Mouse (Mus musculus): ENCODE measurements around the gene Aktip. TPM values are rescaled to one million over a fixed set of nuclear protein-coding genes. Genes with fewer than 3 reads are reported as not detected.

Gene Aktip
- total and polyA plus RNA-seq, 3 experiments: 9.3 to 13.4 (median 13.3) TPM

- Histone ChIP-seq H3K9ac (ENCODE audit: insufficient read depth, low read depth) (no peak overlapping the region), H3K36me3 (replicated peaks in 1 of 2; ENCODE audit: control insufficient read depth in 1 of 2, insufficient read depth in 1 of 2, low read length in 1 of 2) (peaks cover 60 to 75% of the 10 kb centered on the region in 2 experiments), H3K9me3 (replicated peaks; ENCODE audit: low read length) (no peaks in the 10 kb centered on the region), H3K27me3 (replicated peaks) (no peaks in the 10 kb centered on the region), H3K4me2 (ENCODE audit: insufficient read depth, low read depth, poor library complexity, severe bottlenecking) (no peak overlapping the region), H3K79me2 (replicated peaks; ENCODE audit: control insufficient read depth, extremely low read depth, insufficient read depth, poor library complexity, severe bottlenecking) (0 out of 2 replicates have a peak, but pooled peaks cover 2% of the 10 kb centered on the region), H3K4me3 (replicated peaks in 1 of 3; ENCODE audit: low read depth in 2 of 3, low read length in 2 of 3, poor library complexity in 1 of 3) (no peak overlapping the region), H3K4me1 (ENCODE audit: control insufficient read depth in 1 of 2, insufficient read depth in 2 of 2) (peaks cover 0 to 30% of the 10 kb centered on the region in 2 experiments; a peak in 3 of 4 replicates), H3K27ac (ENCODE audit: insufficient read depth, low read depth) (no peak overlapping the region)
- in situ Hi-C loops (cut with MboI; ENCODE audit: low pct_ligation_motif_present, low pct_unique_long_range_greater_than_20kb, low sequenced_read_pairs): no loop called here
- no peak for TF ChIP-seq ZNF384 (IDR thresholded peaks at IDR 0.05; ENCODE audit: low read depth, low read length)
- TF ChIP-seq SMC3 (IDR thresholded peaks at IDR 0.05; ENCODE audit: low read depth, low read length): no peak
- no peak for TF ChIP-seq MEF2A (IDR thresholded peaks at IDR 0.05; ENCODE audit: borderline replicate concordance, low read depth, low read length)
- no peak for TF ChIP-seq JUN (IDR thresholded peaks at IDR 0.05; ENCODE audit: insufficient read depth, low read depth, low read length)
- no peak for TF ChIP-seq MAZ (IDR thresholded peaks at IDR 0.05; ENCODE audit: low read depth, low read length)
- TF ChIP-seq ETS1 (conservative IDR thresholded peaks at IDR 0.05; ENCODE audit: low read depth, low read length): no peak
- TF ChIP-seq MAX (IDR thresholded peaks at IDR 0.05; ENCODE audit: low read length): no peak
- no peak for TF ChIP-seq HCFC1 (IDR thresholded peaks at IDR 0.05; ENCODE audit: low read depth, low read length)
- no peak for TF ChIP-seq POLR2AphosphoS2 (IDR thresholded peaks at IDR 0.05; ENCODE audit: low read depth, low read length)
- no peak for TF ChIP-seq RAD21 (IDR thresholded peaks at IDR 0.05; ENCODE audit: low read depth, low read length)
- dilution Hi-C loops (cut with MboI; ENCODE audit: extremely low pct_ligation_motif_present, extremely low pct_unique_long_range_greater_than_20kb, low sequenced_read_pairs): no loop called here
- DNase-seq (ENCODE audit: extremely low read depth): no peak
These were observed 110.2 kb downstream of the Aktip start for GRCm38 (mm10) chr8:91089601-91090000.

- Histone ChIP-seq H3K36me3 (replicated peaks in 1 of 2; ENCODE audit: control insufficient read depth in 1 of 2, insufficient read depth in 1 of 2, low read length in 1 of 2) (peaks cover 55 to 70% of the 10 kb centered on the region in 2 experiments), H3K4me1 (ENCODE audit: control insufficient read depth in 1 of 2, insufficient read depth in 2 of 2) (peaks cover 0 to 42% of the 10 kb centered on the region in 2 experiments; a peak in 3 of 4 replicates), H3K27ac (ENCODE audit: insufficient read depth, low read depth) (no peak overlapping the region), H3K9ac (ENCODE audit: insufficient read depth, low read depth) (no peak overlapping the region), H3K4me3 (replicated peaks in 1 of 3; ENCODE audit: low read depth in 2 of 3, low read length in 2 of 3, poor library complexity in 1 of 3) (no peak overlapping the region), H3K79me2 (replicated peaks; ENCODE audit: control insufficient read depth, extremely low read depth, insufficient read depth, poor library complexity, severe bottlenecking) (peaks cover 2% of the 10 kb centered on the region), H3K27me3 (replicated peaks) (no peaks in the 10 kb centered on the region), H3K9me3 (replicated peaks; ENCODE audit: low read length) (no peaks in the 10 kb centered on the region), H3K4me2 (ENCODE audit: insufficient read depth, low read depth, poor library complexity, severe bottlenecking) (no peak overlapping the region)
- in situ Hi-C loops (cut with MboI; ENCODE audit: low pct_ligation_motif_present, low pct_unique_long_range_greater_than_20kb, low sequenced_read_pairs) (no loop called here), dilution Hi-C loops (cut with MboI; ENCODE audit: extremely low pct_ligation_motif_present, extremely low pct_unique_long_range_greater_than_20kb, low sequenced_read_pairs) (no loop called here)
- no peak for TF ChIP-seq PAX5 (IDR thresholded peaks at IDR 0.05; ENCODE audit: low read length)
- TF ChIP-seq TCF12 (IDR thresholded peaks at IDR 0.05; ENCODE audit: low read depth, low read length): no peak
- TF ChIP-seq USF2 (conservative IDR thresholded peaks at IDR 0.05; ENCODE audit: low read depth, low read length): no peak
- no peak for TF ChIP-seq ZMIZ1 (IDR thresholded peaks at IDR 0.05; ENCODE audit: low read depth, low read length)
- no peak for TF ChIP-seq POLR2AphosphoS2 (IDR thresholded peaks at IDR 0.05; ENCODE audit: low read depth, low read length)
- no peak for TF ChIP-seq CHD2 (IDR thresholded peaks at IDR 0.05; ENCODE audit: low read length)
- no peak for TF ChIP-seq NRF1 (IDR thresholded peaks at IDR 0.05; ENCODE audit: low read depth, low read length)
- no peak for TF ChIP-seq MAZ (IDR thresholded peaks at IDR 0.05; ENCODE audit: low read depth, low read length)
- TF ChIP-seq NELFE (IDR thresholded peaks at IDR 0.05; ENCODE audit: low read depth, low read length): no peak
- TF ChIP-seq MXI1 (IDR thresholded peaks at IDR 0.05; ENCODE audit: low read depth, low read length): no peak
- TF ChIP-seq IRF4 (IDR thresholded peaks at IDR 0.05; ENCODE audit: low read depth, low read length): no peak
- no peak for TF ChIP-seq BHLHE40 (IDR thresholded peaks at IDR 0.05; ENCODE audit: low read depth, low read length)
- no peak for TF ChIP-seq MEF2A (IDR thresholded peaks at IDR 0.05; ENCODE audit: borderline replicate concordance, low read depth, low read length)
- no peak for TF ChIP-seq ZC3H11A (IDR thresholded peaks at IDR 0.05; ENCODE audit: low read depth, low read length)
- TF ChIP-seq KAT2A (IDR thresholded peaks at IDR 0.05; ENCODE audit: insufficient replicate concordance, low read length): no peak
- no peak for TF ChIP-seq JUN (IDR thresholded peaks at IDR 0.05; ENCODE audit: insufficient read depth, low read depth, low read length)
- no peak for TF ChIP-seq ZNF384 (IDR thresholded peaks at IDR 0.05; ENCODE audit: low read depth, low read length)
- TF ChIP-seq GABPA (IDR thresholded peaks at IDR 0.05; ENCODE audit: insufficient replicate concordance, low read depth, low read length): no peak
- no peak for TF ChIP-seq POLR2A (IDR thresholded peaks at IDR 0.05; ENCODE audit: low read depth, low read length)
- no peak for TF ChIP-seq EP300 (IDR thresholded peaks at IDR 0.05; ENCODE audit: low read length)
- no peak for DNase-seq (ENCODE audit: extremely low read depth)
These were observed 111.3 kb downstream of the Aktip start for GRCm38 (mm10) chr8:91088452-91088851.
